Mouse (Mus musculus): ENCODE data around the gene A430033K04Rik. TPM values are rescaled to one million over a fixed set of nuclear protein-coding genes. Genes with fewer than 3 reads are reported as not detected.

A430033K04Rik gene
- polyA plus RNA-seq, 1 experiment from 2014 or later: 3.4 TPM

- Histone ChIP-seq H3K9ac (ENCODE audit: low read depth, low read length) (no peak overlapping the region), H3K9me3 (ENCODE audit: control insufficient read depth) (no peaks in the 10 kb centered on the region), H3K27ac (ENCODE audit: low read depth, low read length) (no peak overlapping the region), H3K36me3 (ENCODE audit: control insufficient read depth, insufficient read depth) (no peaks in the 10 kb centered on the region), H3K4me3 (ENCODE audit: low read depth, low read length) (no peak overlapping the region), H3K27me3 (replicated peaks; ENCODE audit: control insufficient read depth, insufficient read depth, low read length) (no peaks in the 10 kb centered on the region), H3K4me1 (replicated peaks; ENCODE audit: control insufficient read depth, insufficient read depth, low read length) (no peaks in the 10 kb centered on the region), H3K4me2 (replicated peaks; ENCODE audit: low read depth) (no peak overlapping the region)
- 74% methylated on average over 5 of the region's 5 CpGs for WGBS
- no peak for TF ChIP-seq CTCF (IDR thresholded peaks at IDR 0.05; ENCODE audit: low read depth)
- no peak for ATAC-seq
Observed at GRCm38 (mm10) chr5:138689254-138689653, 66.6 kb downstream of the A430033K04Rik start.

- TF ChIP-seq CTCF (IDR thresholded peaks at IDR 0.05; ENCODE audit: low read depth): no peak
- no peak overlapping the region for H3K27ac ChIP-seq (ENCODE audit: low read depth, low read length)
- no peaks in the 10 kb centered on the region for H3K4me1 ChIP-seq (replicated peaks; ENCODE audit: control insufficient read depth, insufficient read depth, low read length)
- no peaks in the 10 kb centered on the region for H3K9me3 ChIP-seq (ENCODE audit: control insufficient read depth)
- no peak overlapping the region for H3K4me3 ChIP-seq (ENCODE audit: low read depth, low read length)
- H3K36me3 ChIP-seq (ENCODE audit: control insufficient read depth, insufficient read depth): no peaks in the 10 kb centered on the region
- no peaks in the 10 kb centered on the region for H3K27me3 ChIP-seq (replicated peaks; ENCODE audit: control insufficient read depth, insufficient read depth, low read length)
- no peak for ATAC-seq
- no peak overlapping the region for H3K9ac ChIP-seq (ENCODE audit: low read depth, low read length)
- H3K4me2 ChIP-seq (replicated peaks; ENCODE audit: low read depth): no peak overlapping the region
Observed at GRCm38 (mm10) chr5:138692936-138693570, 70.4 kb downstream of the A430033K04Rik start.

GRCm38 (mm10) chr5:138694036-138694435 is 71.4 kb downstream of the A430033K04Rik start:
- 43% methylated on average over 2 of the region's 2 CpGs for WGBS

GRCm38 (mm10) chr5:138694496-138695167 is 72.0 kb downstream of the A430033K04Rik start:
- H3K4me1 ChIP-seq (replicated peaks; ENCODE audit: control insufficient read depth, insufficient read depth, low read length): no peaks in the 10 kb centered on the region
- H3K9me3 ChIP-seq (ENCODE audit: control insufficient read depth): no peaks in the 10 kb centered on the region
- H3K27me3 ChIP-seq (replicated peaks; ENCODE audit: control insufficient read depth, insufficient read depth, low read length): no peaks in the 10 kb centered on the region
- no peaks in the 10 kb centered on the region for H3K36me3 ChIP-seq (ENCODE audit: control insufficient read depth, insufficient read depth)
- no peak for TF ChIP-seq CTCF (IDR thresholded peaks at IDR 0.05; ENCODE audit: low read depth)
- no peak overlapping the region for H3K27ac ChIP-seq (ENCODE audit: low read depth, low read length)
- 51% methylated on average over 4 of the region's 4 CpGs for WGBS
- H3K9ac ChIP-seq (ENCODE audit: low read depth, low read length): no peak overlapping the region
- H3K4me2 ChIP-seq (replicated peaks; ENCODE audit: low read depth): no peak overlapping the region
- H3K4me3 ChIP-seq (ENCODE audit: low read depth, low read length): no peak overlapping the region
- no peak for ATAC-seq

More at GRCm38 (mm10) chr5:138694036-138694435, 71.4 kb downstream of the A430033K04Rik start:
- Histone ChIP-seq H3K36me3 (ENCODE audit: control insufficient read depth, insufficient read depth) (no peaks in the 10 kb centered on the region), H3K27ac (ENCODE audit: low read depth, low read length) (no peak overlapping the region), H3K27me3 (replicated peaks; ENCODE audit: control insufficient read depth, insufficient read depth, low read length) (no peaks in the 10 kb centered on the region), H3K4me2 (replicated peaks; ENCODE audit: low read depth) (no peak overlapping the region), H3K4me3 (ENCODE audit: low read depth, low read length) (no peak overlapping the region), H3K9ac (ENCODE audit: low read depth, low read length) (no peak overlapping the region), H3K4me1 (replicated peaks; ENCODE audit: control insufficient read depth, insufficient read depth, low read length) (no peaks in the 10 kb centered on the region), H3K9me3 (ENCODE audit: control insufficient read depth) (no peaks in the 10 kb centered on the region)
- no peak for ATAC-seq
- no peak for TF ChIP-seq CTCF (IDR thresholded peaks at IDR 0.05; ENCODE audit: low read depth)

GRCm38 (mm10) chr5:138697466-138697865 is 74.8 kb downstream of the A430033K04Rik start:
- no peak overlapping the region for H3K4me3 ChIP-seq (ENCODE audit: low read depth, low read length)
- H3K4me2 ChIP-seq (replicated peaks; ENCODE audit: low read depth): no peak overlapping the region
- H3K9ac ChIP-seq (ENCODE audit: low read depth, low read length): no peak overlapping the region
- H3K27ac ChIP-seq (ENCODE audit: low read depth, low read length): no peak overlapping the region
- 47% methylated on average over 6 of the region's 6 CpGs for WGBS
- ATAC-seq: no peak; the same call in 1 of the 2 replicates
- no peaks in the 10 kb centered on the region for H3K36me3 ChIP-seq (ENCODE audit: control insufficient read depth, insufficient read depth)
- no peaks in the 10 kb centered on the region for H3K4me1 ChIP-seq (replicated peaks; ENCODE audit: control insufficient read depth, insufficient read depth, low read length)
- H3K27me3 ChIP-seq (replicated peaks; ENCODE audit: control insufficient read depth, insufficient read depth, low read length): no peaks in the 10 kb centered on the region
- H3K9me3 ChIP-seq (ENCODE audit: control insufficient read depth): no peaks in the 10 kb centered on the region
- no peak for TF ChIP-seq CTCF (IDR thresholded peaks at IDR 0.05; ENCODE audit: low read depth)

Small RNA genes within 50 kb of the gene (microRNA-seq; reads per million reads assigned to microRNA genes)
- not detected for gene Gm24082

Other genes with a start within 250 kb of the A430033K04Rik start
- gene Zfp157, start 181.4 kb upstream of the A430033K04Rik start, polyA plus RNA-seq (2015; fragmentation: Nextera tagmentation; extraction: Ambion mirVana): 9.2 and 11.0 TPM in 2 replicates
- not detected in 2 replicates for gene 1700123K08Rik, start 58.1 kb upstream of the A430033K04Rik start, polyA plus RNA-seq (2015; fragmentation: Nextera tagmentation; extraction: Ambion mirVana)
- 25.0 and 27.6 TPM in 2 replicates for gene Zfp68, start 3.1 kb upstream of the A430033K04Rik start, polyA plus RNA-seq (2015; fragmentation: Nextera tagmentation; extraction: Ambion mirVana)
- 2.5 and 3.3 TPM in 2 replicates for gene Fam20c, start 131.7 kb downstream of the A430033K04Rik start, polyA plus RNA-seq (2015; fragmentation: Nextera tagmentation; extraction: Ambion mirVana)
- gene Gm5294, start 197.2 kb downstream of the A430033K04Rik start, polyA plus RNA-seq (2015; fragmentation: Nextera tagmentation; extraction: Ambion mirVana): not detected in 2 replicates